In genomic region chr4:48461060-48461459, GRCm38 (mm10) we compare ENCODE assay signal across 24 mouse cellular contexts.
"Had no signal": no experiment of that assay in that cellular context is flagged by ENCODE, and none has a peak within 500 bp of the region (broad histone marks: within the 10 kb centered on the region; RNA-seq: fewer than 3 reads in every experiment).

No protein-coding gene starts in this region.

- H3K27me3 ChIP-seq: heart, embryonic 12.5 days; hindbrain, embryonic 12.5 days; limb, embryonic 12.5 days had no signal

- H3K4me1 ChIP-seq: heart, embryonic 10.5 days; heart, embryonic 12.5 days; hindbrain, embryonic 10.5 days; hindbrain, embryonic 12.5 days; limb, embryonic 10.5 days; limb, embryonic 12.5 days had no signal

- ATAC-seq: hindbrain, embryonic 16.5 days; intestine, embryonic 16.5 days had no signal

- DNase-seq: gastrocnemius, postnatal 14 days; gastrocnemius, postnatal 36 days; heart, adult 11 months; heart, postnatal 10 days; heart, postnatal 4 days; kidney, adult 11 months; kidney, adult 2 months; kidney, adult 9 months; kidney, postnatal 10 days; kidney, postnatal 25 days; kidney, postnatal 4 days; liver had no signal

- H3K27ac ChIP-seq: heart, embryonic 10.5 days; hindbrain, embryonic 10.5 days; hindbrain, embryonic 12.5 days; hindbrain, embryonic 14.5 days; layer of hippocampus, adult 2 months; left cerebral cortex, adult 2 months; limb, embryonic 10.5 days; limb, embryonic 12.5 days had no signal

- H3K4me3 ChIP-seq: heart, embryonic 10.5 days; heart, embryonic 12.5 days; hindbrain, embryonic 10.5 days; hindbrain, embryonic 12.5 days; layer of hippocampus, adult 2 months; left cerebral cortex, adult 2 months; limb, embryonic 10.5 days; limb, embryonic 12.5 days had no signal

- H3K9ac ChIP-seq: heart, embryonic 12.5 days; hindbrain, embryonic 12.5 days; hindbrain, embryonic 14.5 days; limb, embryonic 12.5 days had no signal

- H3K9me3 ChIP-seq: heart, embryonic 10.5 days; heart, embryonic 12.5 days; hindbrain, embryonic 10.5 days; hindbrain, embryonic 12.5 days; limb, embryonic 10.5 days; limb, embryonic 12.5 days had no signal

- H3K4me2 ChIP-seq: heart, embryonic 12.5 days; hindbrain, embryonic 12.5 days; hindbrain, embryonic 14.5 days; limb, embryonic 12.5 days; liver, embryonic 11.5 days had no signal
